Mouse (Mus musculus) CH12.LX (cell line): ENCODE results near the gene Eci3. TPM values are rescaled to one million over a fixed set of nuclear protein-coding genes. Genes with fewer than 3 reads are reported as not detected.
"Not testable (repeated sequence)": the region's sequence is repeated elsewhere in the genome, so short reads cannot be mapped to it uniquely, and the experiment has no call there.

Source experiments
- DNase-seq: peaks from one replicate; pipeline ENCODE4 v3.0.0-alpha.2; 2013; ENCODE audit errors: extremely low read depth
- H3K27ac ChIP-seq: 2 replicates; pipeline ENCODE4 v1.5.1; 2012; ENCODE audit warnings: low read depth, mild to moderate bottlenecking, control low read depth, moderate library complexity; ENCODE audit not compliant: insufficient read depth
- H3K27me3 ChIP-seq: replicated peaks from 2 replicates; pipeline ENCODE3; 2012; ENCODE audit warnings: inconsistent platforms
- H3K36me3 ChIP-seq, 2 experiments: replicated peaks in 1 of 2; 2 replicates each; pipeline versions ENCODE3 to v1.6.1; 2012; ENCODE audit warnings: inconsistent platforms in 1 of 2, low read length in 1 of 2, mild to moderate bottlenecking in 1 of 2, mixed read lengths in 1 of 2, moderate library complexity in 1 of 2; ENCODE audit not compliant: control insufficient read depth in 1 of 2, insufficient read depth in 1 of 2
- H3K4me1 ChIP-seq, 2 experiments: 2 replicates each; pipeline ENCODE4 v1.6.1; 2012; ENCODE audit warnings: inconsistent platforms in 1 of 2, moderate library complexity in 1 of 2; ENCODE audit not compliant: insufficient read depth in 2 of 2, control insufficient read depth in 1 of 2
- H3K4me2 ChIP-seq: 2 replicates; pipeline ENCODE4 v1.6.1; 2012; ENCODE audit warnings: low read depth, mild to moderate bottlenecking, control low read depth; ENCODE audit not compliant: poor library complexity, insufficient read depth, severe bottlenecking
- H3K4me3 ChIP-seq, 3 experiments: fragments of 150-350 bp in 1 of 3; sonication (generic) in 1 of 3; replicated peaks in 1 of 3; 2 replicates each; pipeline versions ENCODE3 to v1.5.1; 2011 to 2012; ENCODE audit warnings: low read depth in 2 of 3, low read length in 2 of 3, mild to moderate bottlenecking in 2 of 3, moderate library complexity in 2 of 3, control low read depth in 1 of 3, improper control_type of control experiment in 1 of 3, inconsistent platforms in 1 of 3, mixed read lengths in 1 of 3; ENCODE audit not compliant: poor library complexity in 1 of 3
- H3K79me2 ChIP-seq: replicated peaks from 2 replicates; pipeline ENCODE4 v1.6.1; 2012; ENCODE audit warnings: mild to moderate bottlenecking, moderate library complexity; ENCODE audit not compliant: control insufficient read depth, poor library complexity, insufficient read depth, severe bottlenecking; ENCODE audit errors: extremely low read depth
- H3K9ac ChIP-seq: 2 replicates; pipeline ENCODE4 v1.6.1; 2012; ENCODE audit warnings: low read depth, mild to moderate bottlenecking, control low read depth, moderate library complexity; ENCODE audit not compliant: insufficient read depth
- H3K9me3 ChIP-seq: replicated peaks from 2 replicates; pipeline ENCODE3; 2012; ENCODE audit warnings: low read length, inconsistent platforms, mixed read lengths
- ETS1 ChIP-seq: conservative IDR thresholded peaks from 2 replicates; pipeline ENCODE4 v1.6.1; 2012; ENCODE audit warnings: low read depth, mild to moderate bottlenecking, inconsistent platforms, low read length, improper control_type of control experiment, moderate library complexity
- JUN ChIP-seq: IDR thresholded peaks from 2 replicates; pipeline ENCODE4 v1.6.1; 2011; ENCODE audit warnings: low read depth, mild to moderate bottlenecking, low read length, improper control_type of control experiment, moderate library complexity; ENCODE audit not compliant: insufficient read depth
- JUND ChIP-seq: conservative IDR thresholded peaks from 2 replicates; pipeline ENCODE4 v1.6.1; 2011; ENCODE audit warnings: low read depth, low read length, improper control_type of control experiment
- MAFK ChIP-seq: IDR thresholded peaks from 2 replicates; pipeline ENCODE4 v1.6.1; 2011; ENCODE audit warnings: low read length, improper control_type of control experiment; ENCODE audit not compliant: insufficient replicate concordance
- MAZ ChIP-seq: IDR thresholded peaks from 2 replicates; pipeline ENCODE4 v1.6.1; 2012; ENCODE audit warnings: low read depth, mild to moderate bottlenecking, inconsistent platforms, low read length, improper control_type of control experiment, moderate library complexity
- MXI1 ChIP-seq: IDR thresholded peaks from 2 replicates; pipeline ENCODE4 v1.6.1; 2011; ENCODE audit warnings: mild to moderate bottlenecking, low read depth, low read length, improper control_type of control experiment
- NRF1 ChIP-seq: IDR thresholded peaks from 2 replicates; pipeline ENCODE4 v1.6.1; 2014; ENCODE audit warnings: low read depth, mild to moderate bottlenecking, inconsistent platforms, low read length, improper control_type of control experiment, moderate library complexity
- POLR2A ChIP-seq: IDR thresholded peaks from 2 replicates; pipeline ENCODE4 v1.6.1; 2011; ENCODE audit warnings: low read depth, mild to moderate bottlenecking, improper control_type of control experiment, low read length
- RAD21 ChIP-seq: IDR thresholded peaks from 2 replicates; pipeline ENCODE4 v1.6.1; 2011; ENCODE audit warnings: low read depth, mild to moderate bottlenecking, low read length, improper control_type of control experiment, moderate library complexity
- RCOR1 ChIP-seq: conservative IDR thresholded peaks from 2 replicates; pipeline ENCODE4 v1.6.1; 2012; ENCODE audit warnings: low read depth, mild to moderate bottlenecking, inconsistent platforms, low read length, improper control_type of control experiment
- TBP ChIP-seq: conservative IDR thresholded peaks from 2 replicates; pipeline ENCODE4 v1.6.1; 2011; ENCODE audit warnings: low read depth, low read length, improper control_type of control experiment
- USF2 ChIP-seq: conservative IDR thresholded peaks from 2 replicates; pipeline ENCODE4 v1.6.1; 2011; ENCODE audit warnings: low read depth, low read length, improper control_type of control experiment
- dilution Hi-C: fragments of 300-500 bp; cut with MboI; formaldehyde crosslinking; loops from 2 replicates; pipeline ENCODE4 v1.14.3; 2020; ENCODE audit warnings: low sequenced_read_pairs; ENCODE audit not compliant: extremely low pct_unique_long_range_greater_than_20kb, extremely low pct_ligation_motif_present
- in situ Hi-C: fragments of 300-500 bp; cut with MboI; formaldehyde crosslinking; loops from 3 replicates; pipeline ENCODE4 v1.14.3; 2019; ENCODE audit warnings: low sequenced_read_pairs, low pct_ligation_motif_present, low pct_unique_long_range_greater_than_20kb, mixed read lengths
- polyA plus RNA-seq: library from polyadenylated mRNA; unstranded; fragments of >175 nt; gene quantifications from 2 replicates; pipeline ENCODE4 v1.2.1, GENCODE M21; 2012; ENCODE audit warnings: low read depth; ENCODE audit not compliant: insufficient read length
- total RNA-seq, 2 experiments: library from RNA; depleted of rRNA; stranded (reverse); fragments of 300-350 nt in 1 of 2; fragments of >200 nt in 1 of 2; gene quantifications; 2 replicates each; pipeline ENCODE4 v1.2.3; 2012 to 2014

The Eci3 gene
- total and polyA plus RNA-seq, 3 experiments = 0.63 TPM; not detected in 2

GRCm38 (mm10) chr13:34956901-34957300 lies 6.7 kb downstream of the Eci3 start:
- Histone ChIP-seq H3K27me3 (no peaks in the 10 kb centered on the region), H3K4me1 (no peaks in the 10 kb centered on the region), H3K36me3 (no peaks in the 10 kb centered on the region), H3K79me2 (no peaks in the 10 kb centered on the region), H3K27ac (no peak overlapping the region), H3K9me3 (no peaks in the 10 kb centered on the region), H3K4me2 (no peak overlapping the region), H3K9ac (no peak overlapping the region), H3K4me3 (no peak overlapping the region)
- no peak for DNase-seq
- in situ Hi-C loops (no loop called here), dilution Hi-C loops (no loop called here)
- no peak for TF ChIP-seq JUND

GRCm38 (mm10) chr13:34951437-34951836 lies 12.2 kb downstream of the Eci3 start:
- H3K27me3 ChIP-seq, H3K4me1 ChIP-seq, H3K27ac ChIP-seq, H3K79me2 ChIP-seq, H3K4me3 ChIP-seq, H3K4me2 ChIP-seq, H3K9me3 ChIP-seq, H3K9ac ChIP-seq, H3K36me3 ChIP-seq, dilution Hi-C loops, in situ Hi-C loops, DNase-seq: not testable (repeated sequence)

- dilution Hi-C loops (no loop called here), in situ Hi-C loops (no loop called here)
- TF ChIP-seq RCOR1 (no peak), MAFK (no peak), MAZ (no peak), TBP (no peak), MXI1 (no peak), ETS1 (no peak), JUN (no peak), RAD21 (no peak), NRF1 (no peak), POLR2A (no peak), USF2 (no peak)
Observed at GRCm38 (mm10) chr13:34942370-34942769, 21.2 kb downstream of the Eci3 start.

More at GRCm38 (mm10) chr13:34942370-34942769, 21.2 kb downstream of the Eci3 start:
- Histone ChIP-seq H3K79me2 (no peaks in the 10 kb centered on the region), H3K4me1 (no peaks in the 10 kb centered on the region), H3K9me3 (no peaks in the 10 kb centered on the region), H3K27ac (no peak overlapping the region), H3K4me2 (no peak overlapping the region), H3K36me3 (no peaks in the 10 kb centered on the region), H3K9ac (no peak overlapping the region), H3K4me3 (no peak overlapping the region), H3K27me3 (no peaks in the 10 kb centered on the region)
- DNase-seq = no peak
